Mouse (Mus musculus) cerebellum, postnatal 4 days (tissue): ENCODE data around the gene Hapln2.
A peak's percentile ranks its signal among the peaks of the same experiment; 100 is the strongest.

Experiments used
- DNase-seq, 2 experiments: peaks; one replicate each; pipeline ENCODE4 v3.0.0; 2022; ENCODE audit warnings: low spot score in 2 of 2, mixed read lengths in 1 of 2

Gene Hapln2

DNA sequence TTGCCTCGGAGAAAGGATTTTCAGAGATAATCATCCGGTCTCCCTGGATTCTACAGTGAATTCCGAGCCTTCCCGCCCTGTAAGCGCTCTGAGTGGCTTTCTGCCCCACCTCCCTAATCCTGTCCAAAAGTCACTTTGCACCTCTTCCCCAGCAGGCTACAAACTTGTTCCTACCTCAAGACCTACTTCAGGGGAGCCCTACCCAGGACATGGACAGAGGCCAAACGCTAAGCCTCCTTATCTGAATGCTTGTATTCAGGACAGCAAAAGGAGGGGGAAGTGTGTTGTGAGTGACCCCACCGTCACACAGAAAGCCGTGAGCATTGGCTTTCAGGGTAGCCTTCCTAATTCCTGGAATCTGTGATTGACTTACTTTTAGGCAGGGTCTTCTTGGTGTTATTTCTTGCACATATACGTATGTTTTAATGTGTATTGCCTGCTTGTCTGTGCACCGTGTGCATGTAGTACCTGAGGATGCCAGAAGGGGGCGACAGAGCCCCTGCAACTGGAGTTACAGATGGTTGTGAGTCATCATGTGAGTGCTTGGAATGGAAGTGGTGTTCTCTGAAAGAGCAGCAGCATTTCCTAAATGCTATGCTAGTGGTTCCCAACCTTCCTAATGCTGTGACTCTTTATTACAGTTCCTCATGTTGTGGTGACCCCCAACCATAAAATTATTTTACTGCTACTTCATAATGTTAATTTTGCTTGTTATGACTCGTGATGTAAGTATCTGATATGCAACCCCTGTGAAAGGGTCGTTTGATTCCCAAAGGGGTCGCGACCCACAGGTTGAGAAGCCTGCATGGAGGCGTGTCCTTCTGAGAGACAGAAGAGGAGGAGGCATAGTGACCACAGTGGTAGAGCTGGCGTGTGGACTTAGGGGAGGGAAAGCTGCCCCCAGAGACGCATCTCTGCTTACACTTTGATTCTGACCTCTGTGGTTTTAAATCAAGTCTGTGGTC, 21.3 kb downstream of the Hapln2 start:
- DNase-seq, result no peak

- DNase-seq, result no peak
Observed at GRCm38 (mm10) chr3:88002291-88002976, 24.9 kb downstream of the Hapln2 start.

DNA sequence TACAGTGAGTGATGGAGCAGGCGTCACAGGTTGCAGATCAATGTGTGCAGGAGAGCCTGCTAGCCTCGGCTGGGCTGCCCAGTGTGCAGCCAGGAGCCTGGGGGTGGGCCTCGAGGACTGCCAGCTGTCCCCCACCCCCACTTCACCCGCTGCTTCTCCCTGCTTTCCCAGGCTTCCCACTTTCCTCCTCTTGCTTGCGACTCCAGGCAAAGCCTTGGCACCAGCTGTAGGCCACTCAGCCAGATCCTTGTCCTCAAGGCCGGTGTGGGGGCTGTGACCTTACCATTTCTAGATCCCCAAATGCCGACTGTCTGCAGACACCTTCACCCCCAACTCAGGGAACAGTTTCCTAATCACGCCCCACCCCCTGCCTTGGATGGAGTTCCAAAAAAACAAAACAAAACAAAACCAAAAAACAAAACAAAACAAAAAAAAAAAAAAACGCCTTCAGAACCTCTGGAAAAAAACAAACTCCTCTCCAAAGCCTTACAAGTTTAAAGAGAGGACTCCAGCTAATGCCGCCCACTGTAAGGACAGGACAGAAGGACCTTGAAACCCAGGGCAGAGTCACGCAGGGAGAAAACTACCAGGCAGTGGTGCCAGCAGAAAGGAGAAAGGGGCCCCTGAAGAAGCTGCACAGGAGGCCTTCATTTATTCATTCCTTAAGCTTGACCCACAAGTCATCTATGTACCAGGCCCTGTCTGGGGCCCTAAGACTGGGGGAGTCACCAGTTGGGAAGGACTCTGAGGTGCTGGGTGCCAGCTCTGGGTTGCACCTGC, 26.4 kb downstream of the Hapln2 start:
- no peak for DNase-seq

DNA sequence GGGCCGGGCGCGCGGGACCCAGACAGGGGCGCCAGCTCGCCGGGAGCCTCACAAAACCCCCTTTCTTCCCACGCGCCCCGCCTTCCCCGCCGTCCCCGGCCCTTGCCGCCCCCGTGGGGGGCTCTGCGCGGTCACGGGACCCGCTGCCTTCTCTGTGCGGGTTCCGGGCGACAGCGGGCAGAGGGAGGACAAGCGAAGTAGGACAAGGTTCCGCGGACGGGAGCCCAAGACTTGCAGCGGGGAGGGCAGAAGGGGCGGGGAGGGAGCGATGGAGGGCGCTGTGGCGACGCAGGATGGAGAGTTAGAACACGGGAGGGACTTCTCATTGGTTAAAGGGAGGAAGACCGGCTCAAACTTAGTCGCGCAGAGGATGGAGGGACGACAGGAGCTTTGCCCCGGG, 27.2 kb downstream of the Hapln2 start, which contains the start of gene Bcan:
TSS of gene Bcan (minus strand) at position 50 of the 400 bp plus-strand sequence.
- DNase-seq, result no peak

DNA sequence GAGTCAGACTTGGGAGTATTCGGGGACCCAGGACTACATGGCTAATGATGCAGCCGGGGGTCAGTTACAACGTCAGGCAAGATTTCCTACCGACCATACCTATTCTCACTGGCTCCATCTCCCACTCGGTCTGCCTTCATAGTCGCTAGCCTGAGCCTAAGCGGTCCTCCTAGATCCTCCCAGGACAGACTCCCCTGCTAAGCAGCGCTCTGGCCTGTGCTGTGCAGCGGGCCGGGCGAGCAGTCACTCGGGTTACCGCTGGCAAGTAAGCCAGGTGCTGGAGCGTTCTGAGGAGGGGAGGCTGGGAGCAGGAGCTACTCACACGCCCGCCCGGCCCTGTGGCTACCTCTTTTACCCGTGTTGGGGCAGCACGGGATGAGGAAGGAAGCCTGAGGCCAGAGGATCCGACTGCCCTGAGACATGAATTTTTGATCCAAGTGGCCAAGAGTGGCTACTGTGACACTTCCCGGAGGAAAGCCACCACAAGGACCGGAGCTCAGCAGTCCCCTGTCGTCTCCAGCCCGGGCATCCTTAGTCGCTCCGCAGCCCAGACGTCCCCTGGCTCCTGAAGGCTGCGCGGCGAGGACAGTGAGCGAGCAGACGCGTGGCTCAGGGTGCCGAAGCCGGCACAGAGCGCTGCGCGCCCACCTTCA, 28.0 kb downstream of the Hapln2 start:
- DNase-seq, result peak in 1 of 2 experiments; percentile 23

DNA sequence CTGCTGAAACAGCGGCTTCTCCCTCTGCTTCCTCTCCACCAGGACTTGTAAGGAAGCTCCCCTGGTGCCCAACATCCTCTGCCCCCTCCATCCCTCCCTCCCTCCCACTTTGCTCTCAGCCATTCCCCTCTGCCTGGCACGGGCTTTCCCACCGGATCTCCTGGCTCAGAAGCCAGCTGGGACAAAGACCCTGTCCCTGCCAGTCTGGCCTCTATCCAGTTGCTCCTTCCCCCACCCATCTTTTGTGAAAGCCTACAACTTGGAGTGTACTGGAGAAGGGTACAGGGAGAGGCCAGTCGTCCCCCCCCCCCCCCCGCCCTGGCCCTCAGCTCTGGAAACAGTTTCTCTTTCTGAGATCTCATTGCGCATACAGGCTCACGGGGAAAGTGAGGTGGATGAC, 28.6 kb downstream of the Hapln2 start:
- no peak for DNase-seq

GRCm38 (mm10) chr3:87996971-87997614, 30.3 kb downstream of the Hapln2 start:
- no peak for DNase-seq

- DNase-seq, result no peak
Observed at GRCm38 (mm10) chr3:87996401-87996800, 31.0 kb downstream of the Hapln2 start.

- no peak for DNase-seq
Observed at GRCm38 (mm10) chr3:87995331-87995730, 32.1 kb downstream of the Hapln2 start.

GRCm38 (mm10) chr3:87993436-87993835, 33.9 kb downstream of the Hapln2 start:
- DNase-seq, result no peak

GRCm38 (mm10) chr3:87989935-87990334, 37.4 kb downstream of the Hapln2 start:
- no peak for DNase-seq

GRCm38 (mm10) chr3:87988068-87988467, 39.3 kb downstream of the Hapln2 start:
- DNase-seq, result no peak

- DNase-seq, result peak in 1 of 2 experiments; percentile 44
Observed at GRCm38 (mm10) chr3:87987633-87988032, 39.8 kb downstream of the Hapln2 start.

- DNase-seq, result peak; percentile 99
Observed at GRCm38 (mm10) chr3:87986868-87987267, 40.5 kb downstream of the Hapln2 start.

DNA sequence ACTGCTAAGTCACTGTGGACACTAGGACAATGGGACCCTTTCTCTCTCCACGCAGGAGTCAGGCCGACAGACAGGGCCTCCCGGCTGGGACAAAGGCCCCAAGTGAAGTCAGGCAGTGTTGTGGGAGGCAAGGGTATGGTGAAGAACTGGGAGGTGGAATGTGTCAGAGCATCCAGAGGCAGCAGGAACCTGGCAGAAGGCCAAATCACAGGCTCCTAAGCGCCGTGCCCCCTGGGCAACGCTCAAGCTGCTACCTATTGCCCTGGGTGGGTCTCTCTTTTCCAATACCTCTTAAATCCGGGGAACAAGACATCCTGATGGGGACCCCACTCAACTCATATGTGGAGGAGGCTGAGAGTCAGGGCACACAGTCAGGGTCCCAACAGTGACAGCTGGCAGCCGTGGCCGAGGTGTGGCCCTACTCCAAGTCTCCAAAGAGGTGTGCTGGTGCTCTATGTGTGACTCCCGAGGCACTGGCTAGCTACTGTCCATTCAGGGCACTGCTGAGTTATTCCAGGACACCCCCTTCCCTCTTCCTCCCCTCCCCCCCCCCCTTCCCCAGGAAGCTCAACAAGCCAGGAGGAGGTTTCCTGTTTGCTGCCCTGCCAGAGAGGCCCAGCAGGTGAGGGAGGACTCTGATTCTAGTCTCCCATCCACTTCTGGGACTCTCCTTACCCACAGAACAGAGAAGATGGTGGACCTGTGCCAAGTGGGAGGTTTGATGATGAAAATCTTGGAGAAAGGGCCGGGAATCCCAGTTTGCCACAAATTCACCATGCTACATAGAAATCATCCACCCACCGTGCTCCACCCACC, 41.7 kb downstream of the Hapln2 start:
- DNase-seq, result no peak

- DNase-seq, result no peak
Observed at GRCm38 (mm10) chr3:87984094-87984493, 43.3 kb downstream of the Hapln2 start.

DNA sequence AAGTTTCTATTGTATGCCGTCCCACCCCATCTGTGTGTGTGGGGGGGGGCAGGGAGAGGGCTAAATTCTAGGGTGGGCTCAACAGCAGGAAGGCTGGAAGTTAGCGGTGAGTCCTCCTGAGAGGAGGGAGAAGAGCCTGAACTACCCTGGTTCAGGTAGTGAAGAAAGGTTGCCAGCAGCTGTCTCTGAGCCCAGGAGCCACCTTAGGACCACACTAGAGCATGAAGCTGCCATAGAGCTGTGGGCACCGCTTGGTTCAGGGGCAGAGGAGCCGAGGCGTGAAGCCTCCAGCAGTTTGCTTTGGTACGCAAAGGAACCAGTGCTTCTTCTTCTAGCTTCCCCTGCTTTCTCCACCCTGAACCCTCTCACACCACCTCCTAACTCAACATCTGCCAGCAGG, 43.8 kb downstream of the Hapln2 start:
- DNase-seq, result no peak

DNA sequence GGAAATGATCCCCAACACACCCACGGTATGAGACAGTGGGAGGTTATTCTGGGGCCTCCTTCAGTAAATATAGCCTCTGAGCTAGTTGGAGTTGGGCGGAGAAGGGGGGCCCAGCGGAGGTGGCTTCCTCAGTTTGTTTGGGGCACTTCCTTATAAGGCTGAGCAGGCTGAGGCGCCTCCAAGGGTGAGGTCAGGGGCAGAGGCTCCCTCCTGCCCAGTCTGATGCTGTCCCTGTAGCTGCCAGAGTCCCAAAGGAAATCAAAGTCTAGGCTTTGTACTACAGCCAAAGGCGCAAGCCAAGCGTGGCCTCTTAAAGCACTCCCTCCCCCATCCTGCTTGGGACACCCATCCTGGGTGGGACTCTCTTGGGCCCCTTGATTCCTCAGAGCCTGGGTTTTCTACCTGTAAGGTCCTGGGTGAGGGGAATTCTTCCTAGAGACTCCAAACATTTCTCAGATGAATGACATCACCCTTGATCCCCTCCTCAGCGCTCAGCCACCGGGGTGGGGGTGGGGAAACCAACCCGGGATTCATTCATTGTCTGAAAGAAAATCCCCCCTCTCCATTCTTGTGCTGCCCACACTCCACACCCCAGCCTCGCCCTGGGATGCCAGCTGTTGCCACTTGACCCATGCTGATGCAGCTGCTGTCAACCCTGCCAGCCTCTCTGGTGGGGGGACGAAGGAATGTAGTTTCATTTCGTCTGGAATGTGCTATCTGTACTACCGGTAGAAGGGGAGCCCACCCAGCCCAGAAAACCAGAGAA, 44.4 kb downstream of the Hapln2 start:
- no peak for DNase-seq
